8 mouse cellular contexts compared by ENCODE assay signal in the genomic region with DNA sequence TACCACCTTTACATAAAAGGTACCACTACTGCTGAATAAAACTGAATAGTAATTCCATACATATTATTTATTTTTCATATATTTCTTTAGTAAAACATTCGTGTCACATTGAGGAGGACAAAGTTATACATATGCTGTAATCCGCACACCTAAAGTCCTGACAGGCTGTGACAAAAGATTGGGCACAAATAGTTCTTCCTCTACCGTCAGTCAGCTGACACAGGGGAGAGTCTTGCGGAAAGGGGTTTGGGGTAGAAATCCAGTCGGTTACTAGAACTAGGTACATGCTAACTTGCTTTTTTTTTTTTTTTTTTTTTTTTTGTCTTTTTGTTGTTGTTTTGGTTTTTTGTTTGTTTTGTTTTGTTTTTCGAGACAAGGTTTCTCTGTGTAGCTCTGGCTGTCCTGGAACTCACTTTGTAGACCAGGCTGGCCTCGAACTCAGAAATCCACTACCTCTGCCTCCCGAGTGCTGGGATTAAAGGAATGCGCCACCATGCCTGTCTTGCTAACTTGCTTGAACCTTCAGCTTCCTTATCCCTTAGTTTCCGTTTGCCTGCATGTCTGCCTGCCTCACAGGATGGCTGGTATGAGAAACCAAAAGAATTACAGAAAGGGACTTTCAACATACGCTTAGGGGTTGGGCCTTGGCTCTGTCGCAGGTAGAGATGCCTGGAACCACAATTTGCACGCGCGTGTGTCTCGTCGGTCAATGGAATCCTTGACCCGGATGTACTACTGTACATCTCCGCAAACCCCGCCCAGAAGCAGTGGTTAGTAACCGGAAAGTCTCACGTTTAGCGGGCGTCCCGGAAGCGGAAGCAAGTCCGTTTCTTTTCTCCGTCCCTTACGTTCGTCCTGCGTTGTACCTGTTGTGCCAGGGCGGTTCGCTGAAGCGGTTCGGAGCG. TPM values are rescaled to one million over a fixed set of nuclear protein-coding genes. Genes with fewer than 3 reads are reported as not detected.
A peak's percentile ranks its signal among the peaks of the same experiment; 100 is the strongest.
DNase-seq lines count a peak whose midpoint lies in the region; ATAC-seq lines count a peak whose summit lies in the region.

A gene (minus strand): TSS at position 734 of the 905 bp plus-strand sequence.
A gene (plus strand): TSS at position 840 of the 905 bp plus-strand sequence.

- H3K4me1 ChIP-seq in hindbrain, embryonic 12.5 days = peaks cover 13% of the 10 kb centered on the region

- no peaks in the 10 kb centered on the region for H3K27me3 ChIP-seq in hindbrain, embryonic 12.5 days

- H3K9me3 ChIP-seq in hindbrain, embryonic 12.5 days (replicated peaks) = no peaks in the 10 kb centered on the region

- peak; percentile 98 for DNase-seq in NIH3T3 (ENCODE audit: low read depth)
- DNase-seq in cerebellum, postnatal 10 days = peak; percentile 96
- DNase-seq in frontal cortex, postnatal 10 days (ENCODE audit: low spot score in 2 of 2) = peak; percentile 92
- peak; percentile 91 to 97 for DNase-seq in layer of hippocampus, postnatal 14 days (ENCODE audit: low spot score in 2 of 2)
- DNase-seq in lung, postnatal 14 days = peak; percentile 93
- peak; percentile 95 for DNase-seq in retina, adult 2 months (ENCODE audit: low read depth, low spot score)
- DNase-seq in thymus, postnatal 36 days = peak; percentile 91 to 92

- peak within 1 kb of the TSS; percentile 78 for H3K4me2 ChIP-seq in hindbrain, embryonic 12.5 days (replicated peaks)

- peak; percentile 97 for ATAC-seq in hindbrain, embryonic 12.5 days (ENCODE audit: low FRiP score)

- peak within 1 kb of the TSS; percentile 49; the same call in 1 of the 2 replicates for H3K27ac ChIP-seq in hindbrain, embryonic 12.5 days

- WGBS in hindbrain, embryonic 12.5 days = 12% methylated on average over 36 of the region's 36 CpGs

- H3K9ac ChIP-seq in hindbrain, embryonic 12.5 days = peak within 1 kb of the TSS; percentile 68

- H3K36me3 ChIP-seq in hindbrain, embryonic 12.5 days = peaks cover 29% of the 10 kb centered on the region

- H3K4me3 ChIP-seq in hindbrain, embryonic 12.5 days = peak within 1 kb of the TSS; percentile 56

RNA-seq across cellular contexts. Expression of the first gene that starts in this region (rescaled TPM):
- polyA plus RNA-seq in hindbrain, embryonic 12.5 days (2016; fragmentation: Nextera tagmentation; extraction: Ambion mirVana) = 2.6 and 2.8 TPM in 2 replicates
- under 1 TPM; 0.74 to 0.97 TPM for total RNA-seq in layer of hippocampus, postnatal 14 days (2021)

RNA-seq across cellular contexts. Expression of the second gene that starts in this region (rescaled TPM):
- polyA plus RNA-seq in hindbrain, embryonic 12.5 days (2016; fragmentation: Nextera tagmentation; extraction: Ambion mirVana) = 86.8 and 88.0 TPM in 2 replicates
- total RNA-seq in layer of hippocampus, postnatal 14 days (2021) = 10 to 100 TPM; 77.5 to 79.7 TPM

Comparison
In these comparisons a context has a peak if more than half of its experiments do, and no peak if none do; other contexts are left out.
1. Peak in every context shown above with its lines: DNase-seq, ATAC-seq, H3K4me3 ChIP-seq and H3K27ac ChIP-seq.